Mouse (Mus musculus) T-helper 17 cell (primary cell): ENCODE measurements at regions not wholly inside any gene's neighbourhood (a gene's known extent, or its start where the extent isn't known, plus 50 kb on each side); places are given as distances from the start of the nearest gene placed in this dataset.
"Not testable (repeated sequence)": the region's sequence is repeated elsewhere in the genome, so short reads cannot be mapped to it uniquely, and the experiment has no call there.

ENCODE experiments used
- in situ Hi-C, 2 experiments: fragments of 300-600 bp; cut with MboI, MseI; formaldehyde crosslinking; loops; 1 replicate in 1 of 2; 2 replicates in 1 of 2; pipeline ENCODE4 v1.15.1; 2025; ENCODE audit warnings: high pct_unique_total_duplicates in 2 of 2

DNA sequence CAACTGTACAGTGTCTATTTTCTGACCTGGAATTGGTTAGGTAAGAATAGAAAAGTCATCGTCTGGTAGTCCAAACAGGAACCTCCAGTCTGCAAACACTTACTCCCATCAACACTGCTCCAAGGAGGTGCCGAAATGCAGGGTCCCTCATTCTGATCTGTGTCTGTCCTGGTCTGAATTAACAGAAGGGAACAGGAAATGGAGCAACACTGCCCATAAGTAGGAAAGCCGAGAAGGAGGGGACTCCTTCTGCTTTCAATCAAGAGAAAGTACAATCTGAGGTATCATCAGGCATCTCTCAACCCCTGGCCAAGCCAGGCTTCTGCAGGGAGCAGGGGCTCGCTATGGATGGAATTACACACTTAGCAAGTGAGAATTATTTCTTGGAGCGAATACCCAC lies 562.4 kb upstream of the 2610301B20Rik start:
- in situ Hi-C loops = no loop called here

DNA sequence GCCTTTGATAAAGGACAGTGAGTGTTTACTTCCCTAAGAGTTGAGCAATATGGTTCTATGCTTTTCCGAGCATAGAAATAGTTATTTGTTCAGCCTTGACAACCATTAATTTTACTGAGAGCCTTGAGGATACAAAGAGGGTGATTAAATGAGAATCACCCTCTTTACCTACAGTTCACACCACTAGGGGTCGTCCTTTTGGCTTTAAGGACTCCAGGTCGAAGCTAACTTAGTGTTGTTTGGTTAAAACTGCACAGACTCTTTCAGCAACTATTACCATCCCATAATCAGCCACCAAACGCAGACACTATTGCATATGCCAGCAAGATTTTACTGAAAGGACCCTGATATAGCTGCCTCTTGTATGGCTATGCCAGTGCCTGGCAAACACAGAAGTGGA lies 559.2 kb upstream of the 2610301B20Rik start:
- in situ Hi-C loops = no loop called here

DNA sequence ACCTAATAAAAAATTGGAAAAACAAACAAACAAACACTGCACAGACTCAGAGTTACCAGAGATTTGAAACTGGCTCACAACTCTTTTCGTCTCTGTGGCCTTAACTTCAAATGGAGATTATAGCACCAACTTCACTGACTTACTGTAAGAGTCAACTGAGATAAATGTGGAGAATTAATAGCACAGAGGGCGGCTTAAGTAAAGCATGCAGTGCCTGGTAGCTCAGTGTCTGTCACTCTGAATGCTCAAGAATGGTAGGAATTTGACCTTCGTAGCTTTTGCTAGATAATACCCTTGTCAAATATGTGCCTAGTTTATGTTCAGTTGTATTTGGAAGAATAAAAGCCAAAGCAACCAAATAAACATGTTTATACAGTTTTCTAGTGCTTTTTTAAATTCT lies 558.4 kb upstream of the 2610301B20Rik start:
- in situ Hi-C loops = no loop called here

DNA sequence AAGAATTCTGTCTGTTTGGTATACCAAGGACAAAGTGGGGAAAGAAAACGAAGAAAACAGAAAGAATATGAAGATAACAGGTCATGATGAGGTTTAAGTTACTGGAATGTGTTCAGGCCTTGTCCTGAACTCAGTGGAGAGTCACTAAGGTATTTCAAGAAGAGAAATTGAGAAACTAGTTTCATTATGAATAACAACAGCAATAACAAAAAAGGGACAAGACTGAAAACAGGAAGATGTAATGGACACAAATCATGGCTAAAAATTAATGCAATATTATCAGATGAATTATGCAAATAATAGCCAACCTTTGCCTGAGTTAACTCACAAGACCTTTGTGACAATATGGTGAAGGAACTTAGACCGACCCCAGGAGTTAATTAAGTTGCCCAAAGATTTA lies 530.2 kb upstream of the 2610301B20Rik start:
- in situ Hi-C loops = no loop called here

DNA sequence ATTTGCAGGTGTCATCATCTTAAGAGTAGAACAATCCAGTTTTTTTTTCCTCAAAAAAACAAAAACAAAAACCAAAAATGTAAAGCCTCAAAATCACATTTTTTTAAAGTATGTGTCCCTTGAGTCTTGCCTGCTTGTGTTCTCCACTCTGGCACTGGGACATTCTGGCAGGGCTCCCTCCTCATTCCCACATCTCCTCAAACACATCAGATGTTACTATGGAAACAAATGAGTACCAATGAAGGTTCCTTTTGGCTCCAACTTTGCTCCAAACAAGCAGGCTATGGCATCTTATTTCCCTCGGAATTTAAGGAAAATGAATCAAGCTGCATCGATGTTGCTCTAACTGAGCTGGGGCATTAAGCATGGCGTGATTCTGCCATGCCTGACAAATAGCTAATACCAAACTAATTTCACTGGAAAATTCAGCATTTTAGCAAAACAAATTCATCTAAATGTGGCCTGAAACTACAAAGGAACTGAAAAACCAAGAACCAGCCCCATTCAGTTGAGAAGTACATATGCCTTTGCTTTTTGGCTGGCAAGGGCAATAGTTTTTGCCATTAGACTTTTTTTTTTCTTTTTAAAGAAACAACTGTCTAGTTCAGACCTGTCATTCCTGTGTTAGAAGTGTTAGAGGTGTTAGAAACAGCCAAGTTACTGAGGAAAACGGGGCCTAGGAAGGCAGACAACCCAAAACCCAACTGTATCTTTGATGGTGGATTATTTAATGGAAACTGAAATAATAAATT lies 522.2 kb upstream of the 2610301B20Rik start:
- in situ Hi-C loops = loop anchor here in 1 of 2 experiments (10.0 kb wide), 1 partner anchor 593 kb away; no protein-coding TSS in a partner anchor

DNA sequence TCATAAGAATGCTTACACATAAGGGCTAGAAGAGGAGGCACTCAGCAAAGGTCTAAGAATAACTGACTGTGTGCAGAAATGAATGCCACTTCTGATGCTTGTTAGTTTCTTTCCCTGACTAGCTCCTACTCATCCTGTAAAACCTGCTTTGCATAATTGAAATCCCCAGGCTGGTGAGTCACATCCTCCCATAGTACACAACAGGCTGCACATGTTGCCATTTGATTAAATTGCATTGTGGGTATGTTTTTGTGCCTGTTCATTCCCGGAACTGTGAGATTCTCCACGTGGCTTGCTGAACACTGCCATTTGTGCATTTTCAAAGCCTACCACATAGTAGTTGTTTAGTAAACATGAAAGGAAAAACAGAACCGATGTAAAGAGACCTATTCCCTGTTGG lies 516.7 kb upstream of the 2610301B20Rik start:
- in situ Hi-C loops = loop anchor here in 1 of 2 experiments (10.0 kb wide), 1 partner anchor 587 kb away; no protein-coding TSS in a partner anchor

DNA sequence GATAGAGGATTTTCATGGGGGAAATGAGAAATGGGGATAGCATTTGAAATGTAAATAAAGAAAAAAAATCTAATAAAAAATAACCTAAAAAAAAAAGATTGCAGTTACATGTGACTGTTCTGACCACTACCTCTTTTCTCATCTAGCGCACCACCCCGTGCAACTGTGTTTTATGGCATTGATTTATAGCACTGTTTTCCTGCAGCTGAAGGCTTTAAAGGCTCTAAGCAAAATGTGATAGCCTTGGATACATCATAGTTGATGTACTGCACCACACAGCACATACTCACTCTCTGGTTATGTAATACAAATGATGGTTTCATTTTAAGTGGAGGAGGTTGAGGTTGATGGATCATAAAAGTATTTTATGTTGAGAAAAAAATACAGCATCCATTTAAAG lies 484.5 kb upstream of the 2610301B20Rik start:
- in situ Hi-C loops = no loop called here

DNA sequence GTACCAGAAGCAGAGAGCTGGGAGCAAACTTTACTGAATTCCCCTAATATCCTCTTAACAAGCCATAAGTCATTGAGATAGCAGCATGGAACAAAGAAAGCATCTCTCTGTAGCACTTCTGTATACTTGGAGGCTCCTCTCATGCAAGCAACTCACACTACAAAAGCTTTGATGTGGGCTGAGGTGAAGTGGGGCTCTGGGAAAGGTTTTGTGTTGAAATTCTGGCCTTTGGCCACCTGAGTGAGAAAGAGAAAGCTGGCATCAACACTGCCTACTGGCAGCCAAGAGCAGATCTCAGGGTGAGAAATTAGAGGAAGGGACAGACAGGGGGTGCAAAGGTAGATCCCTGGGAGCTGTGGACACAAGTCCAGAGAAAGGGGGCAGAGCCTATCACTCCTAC lies 477.0 kb upstream of the 2610301B20Rik start:
- in situ Hi-C loops = no loop called here

DNA sequence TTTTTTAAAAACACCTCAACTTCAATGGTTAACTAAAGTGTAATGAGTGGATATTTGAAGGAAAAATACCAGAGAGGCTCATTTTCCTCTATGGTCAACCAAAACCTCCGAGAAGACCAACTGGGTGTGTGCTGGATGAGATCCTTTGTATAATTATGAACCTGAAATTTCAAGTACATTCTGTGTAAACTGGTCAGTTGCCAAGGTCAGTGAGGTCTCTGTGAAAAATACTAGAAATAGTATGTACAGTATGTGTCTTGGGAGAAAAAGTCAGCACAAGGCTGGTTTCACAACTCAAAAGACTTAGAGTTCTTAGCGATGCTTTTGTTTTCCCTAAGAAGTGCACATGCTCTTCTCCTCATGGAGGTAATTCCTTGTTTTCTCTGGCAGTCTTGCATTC lies 476.2 kb upstream of the 2610301B20Rik start:
- in situ Hi-C loops = no loop called here

DNA sequence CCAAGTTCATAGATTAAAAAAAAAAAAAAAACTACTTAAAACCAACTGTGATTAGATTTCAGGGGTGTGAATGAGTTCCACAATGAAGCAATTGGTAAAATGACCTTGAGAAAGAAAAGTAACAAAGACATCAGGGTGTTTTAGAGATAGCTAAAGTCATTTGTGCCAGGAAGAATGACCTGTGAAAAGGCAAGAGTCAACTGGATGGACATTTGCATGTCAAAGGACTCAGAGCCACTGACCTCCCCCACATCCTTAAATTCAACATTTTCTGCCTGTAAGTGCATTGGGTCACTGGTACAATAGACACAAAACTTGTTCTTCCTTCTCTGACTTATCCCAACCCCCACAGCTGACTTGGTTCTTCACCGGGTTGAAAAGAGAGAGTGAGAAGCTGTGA lies 474.6 kb upstream of the 2610301B20Rik start:
- in situ Hi-C loops = no loop called here

DNA sequence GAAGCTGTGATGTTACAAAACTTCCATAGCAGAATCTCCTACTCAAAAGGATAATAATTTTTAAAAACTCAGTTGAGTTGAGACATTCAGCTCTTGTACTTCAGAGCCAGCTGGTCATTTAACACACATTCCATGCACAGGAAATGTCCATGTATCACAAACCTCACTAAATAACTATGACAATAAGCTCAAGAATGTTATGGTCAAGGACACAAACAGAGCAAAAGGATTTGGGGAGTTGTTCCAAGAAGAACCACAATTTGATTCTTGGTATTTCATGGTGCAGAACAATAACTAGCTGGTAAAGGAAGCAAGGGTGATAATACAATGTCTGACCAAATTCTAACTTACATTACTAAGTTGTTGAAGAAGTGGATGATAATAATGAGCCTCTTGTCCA lies 471.4 kb upstream of the 2610301B20Rik start:
- in situ Hi-C loops = no loop called here

DNA sequence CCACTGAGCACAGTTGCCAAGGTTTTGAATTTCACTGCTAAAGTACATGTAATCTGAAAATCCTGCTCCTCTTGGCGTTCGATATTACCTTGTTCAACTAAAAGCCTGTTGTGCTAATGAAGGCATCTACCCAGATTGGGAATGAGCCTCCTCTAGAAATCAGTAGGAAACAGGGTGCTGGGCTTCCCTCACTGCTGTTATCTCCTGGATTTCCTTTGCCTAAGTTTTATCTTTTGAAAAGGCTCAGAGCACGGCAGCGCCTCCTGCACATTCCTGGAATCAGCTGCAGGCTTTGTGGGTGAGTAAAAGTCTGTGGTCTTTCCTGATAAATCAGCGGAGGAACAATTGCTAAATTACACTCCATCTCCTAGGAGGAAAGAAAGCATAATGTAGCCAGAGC lies 469.9 kb upstream of the 2610301B20Rik start:
- in situ Hi-C loops = no loop called here

DNA sequence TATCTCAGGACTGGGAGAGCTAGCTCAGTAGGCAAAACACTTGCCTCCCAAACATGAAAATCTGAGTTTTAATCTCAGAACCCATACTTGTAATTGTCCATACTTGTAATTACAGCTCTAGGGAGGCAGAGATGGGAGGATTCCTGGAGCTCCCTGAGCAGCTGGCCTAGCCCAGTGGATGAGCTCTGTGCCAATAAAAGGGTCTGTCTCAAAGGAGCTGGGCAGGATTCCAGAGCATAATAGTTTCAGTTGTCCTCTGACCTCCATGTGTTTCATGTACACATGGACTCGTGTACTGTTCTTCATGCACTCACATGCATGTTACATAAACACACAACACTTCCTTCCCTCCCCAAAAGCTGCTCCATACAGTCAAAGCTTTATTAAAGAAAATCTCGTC lies 469.2 kb upstream of the 2610301B20Rik start:
- in situ Hi-C loops = no loop called here

DNA sequence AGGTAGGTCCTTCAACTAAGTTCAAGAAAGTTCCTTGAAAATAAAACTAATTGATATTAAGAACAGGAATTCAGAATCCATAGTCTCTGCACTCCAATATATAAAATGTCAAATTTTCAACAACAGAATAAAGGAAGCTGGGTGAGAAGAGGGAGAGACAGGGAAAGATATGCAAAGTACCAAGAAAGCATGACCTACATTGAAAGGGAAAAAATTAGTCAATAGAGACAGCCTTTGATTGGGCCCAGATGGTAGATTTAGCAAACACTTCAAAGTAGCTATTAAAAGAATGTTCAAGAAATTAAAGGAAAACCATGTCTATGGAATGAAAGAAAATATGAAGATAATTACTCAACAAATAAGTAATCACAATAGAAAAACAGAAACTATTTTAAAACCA lies 460.0 kb upstream of the 2610301B20Rik start:
- in situ Hi-C loops = no loop called here

DNA sequence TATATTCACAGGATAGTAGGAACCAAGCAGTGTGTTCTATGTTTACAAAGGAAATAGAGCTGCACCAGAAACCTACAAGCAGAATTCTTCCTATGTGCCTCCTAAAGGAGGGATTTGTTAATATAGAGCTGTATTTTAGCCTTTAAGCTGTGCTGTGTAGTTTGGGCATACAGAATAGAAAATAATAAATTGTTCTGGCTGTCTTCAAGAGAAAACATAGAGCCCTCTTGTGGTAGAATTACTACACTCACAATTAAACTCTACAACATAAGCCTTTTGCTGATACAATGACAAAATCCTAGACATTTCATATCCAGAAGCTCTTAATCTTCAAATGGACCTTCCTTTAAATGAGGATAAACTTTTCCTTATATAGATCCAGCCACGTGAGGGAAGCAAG lies 452.9 kb upstream of the 2610301B20Rik start:
- in situ Hi-C loops = no loop called here

DNA sequence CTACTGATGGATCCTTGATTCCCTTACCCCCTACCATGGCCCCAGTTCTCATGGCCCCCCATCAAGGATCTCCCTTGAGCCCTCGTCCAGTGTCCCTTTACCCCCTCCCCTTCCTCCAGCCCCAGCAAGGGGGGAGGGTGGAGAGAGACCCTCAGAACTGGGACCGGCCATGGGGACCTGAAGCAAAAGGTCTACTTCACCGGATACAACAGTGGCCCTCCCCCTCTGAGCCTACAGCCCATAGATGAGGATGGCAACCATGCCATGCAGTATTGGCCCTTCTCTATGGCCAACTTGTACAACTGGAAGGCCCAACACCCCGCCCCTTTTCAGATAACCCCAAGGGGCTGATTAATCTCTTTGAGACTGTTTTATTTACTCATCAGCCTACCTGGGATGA lies 439.9 kb upstream of the 2610301B20Rik start:
- in situ Hi-C loops = no loop called here

DNA sequence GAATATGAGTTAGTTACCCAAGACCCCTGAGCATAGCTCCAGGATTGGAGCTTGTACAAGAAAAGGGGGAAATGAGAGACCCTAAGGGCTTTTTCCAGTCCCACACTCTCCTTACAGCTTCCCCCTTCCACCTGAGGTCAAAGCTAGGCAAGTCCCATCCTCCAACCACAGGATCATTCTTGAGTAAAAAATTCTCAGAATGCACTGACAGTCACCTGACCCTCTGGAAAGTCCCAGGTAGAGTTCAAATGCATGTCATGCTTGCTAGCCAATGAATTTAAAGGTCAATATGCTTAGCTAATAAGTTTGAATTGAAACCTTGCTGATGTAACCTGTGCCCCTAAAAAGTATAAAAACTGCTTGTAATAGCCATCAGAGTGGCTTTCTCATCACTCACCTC lies 434.4 kb upstream of the 2610301B20Rik start:
- in situ Hi-C loops = not testable (repeated sequence)

DNA sequence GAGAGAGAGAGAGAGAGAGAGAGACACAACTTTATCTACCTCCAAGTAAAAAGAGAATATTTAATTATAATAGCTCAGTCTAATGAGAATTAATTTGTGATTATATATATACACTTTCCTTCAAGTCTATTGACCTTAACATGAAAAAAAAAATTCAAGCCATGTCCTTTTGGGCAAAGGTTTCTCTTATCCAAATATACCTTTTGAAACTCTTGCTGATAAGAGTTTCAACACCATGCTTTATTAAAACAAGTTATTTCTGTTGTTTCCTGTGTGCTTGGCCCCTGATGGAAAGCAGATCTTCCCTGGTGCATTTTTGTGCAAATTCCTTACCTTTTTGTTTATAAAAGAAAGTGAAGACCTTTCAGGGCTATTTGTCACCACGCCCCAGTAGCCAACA lies 414.7 kb upstream of the 2610301B20Rik start:
- in situ Hi-C loops = no loop called here

DNA sequence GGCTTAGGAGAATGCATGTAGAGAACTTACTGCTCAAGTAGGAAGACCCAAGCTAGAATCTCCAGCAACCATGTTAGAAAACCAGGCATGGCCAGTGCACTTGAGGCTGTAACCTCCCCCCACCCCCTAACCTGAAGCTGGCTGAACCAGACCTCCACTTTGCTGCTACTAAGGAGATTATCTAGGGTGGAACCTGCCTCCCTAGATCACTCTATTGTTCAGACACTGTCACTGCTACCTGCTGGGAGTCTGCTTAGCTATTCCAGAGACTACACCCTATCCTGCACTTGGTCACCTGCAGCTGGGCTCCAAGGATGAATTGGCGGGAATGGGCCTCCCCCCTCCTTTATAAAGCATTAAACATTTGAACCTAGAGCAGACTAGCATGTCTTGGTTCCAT lies 393.4 kb upstream of the 2610301B20Rik start:
- in situ Hi-C loops = no loop called here

DNA sequence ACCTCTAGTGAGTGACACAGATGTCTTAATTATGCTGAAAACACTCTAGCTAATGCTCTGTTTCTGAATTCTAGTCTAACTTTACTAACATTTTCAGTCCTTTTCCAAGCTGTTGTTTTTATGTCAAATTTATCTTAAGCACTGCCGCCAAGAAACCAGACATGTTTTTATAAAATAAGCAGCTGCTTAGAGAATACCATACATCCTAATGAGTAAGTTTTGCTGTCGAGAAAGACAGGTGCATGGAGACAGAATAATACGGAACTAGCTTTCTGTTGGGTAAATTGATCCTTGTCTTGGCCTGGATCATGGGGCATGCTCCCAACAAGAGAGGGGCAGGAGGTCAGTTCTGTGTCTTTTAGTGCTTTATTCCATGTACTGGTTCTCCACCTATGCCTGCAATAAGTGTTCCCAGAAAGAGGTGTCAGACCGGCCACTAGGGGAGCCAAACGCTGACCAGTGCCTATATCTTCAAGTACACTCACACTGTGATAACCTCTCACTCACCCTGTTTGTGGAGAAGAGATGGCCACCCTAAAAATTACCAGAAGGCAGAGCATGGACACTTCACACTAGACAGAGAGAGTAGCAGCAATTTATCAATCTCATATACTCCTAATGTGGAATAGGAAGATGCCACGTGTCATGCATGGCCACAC lies 366.0 kb upstream of the 2610301B20Rik start:
- in situ Hi-C loops = loop anchor here in 1 of 2 experiments (10.0 kb wide), 1 partner anchor 1943 kb away; no protein-coding TSS in a partner anchor

DNA sequence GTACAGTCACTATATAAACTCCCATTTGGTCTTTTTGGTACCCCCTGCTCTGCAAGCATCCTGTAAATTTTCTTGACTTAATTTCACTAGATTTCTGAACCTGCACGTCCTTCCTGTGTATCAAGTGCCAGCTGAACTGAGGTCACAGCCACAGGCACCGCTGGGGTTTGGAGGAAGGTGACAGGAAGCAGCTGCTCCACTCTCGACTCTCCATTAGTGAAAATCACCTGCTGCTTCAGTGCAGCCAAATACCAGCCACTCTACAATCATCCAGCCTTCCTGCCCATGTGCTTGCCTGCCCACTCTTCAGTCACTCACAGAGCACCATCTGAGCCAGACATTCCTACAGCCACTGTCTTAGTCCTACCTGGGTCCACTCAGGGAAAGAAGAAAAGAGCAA lies 364.3 kb upstream of the 2610301B20Rik start:
- in situ Hi-C loops = no loop called here

DNA sequence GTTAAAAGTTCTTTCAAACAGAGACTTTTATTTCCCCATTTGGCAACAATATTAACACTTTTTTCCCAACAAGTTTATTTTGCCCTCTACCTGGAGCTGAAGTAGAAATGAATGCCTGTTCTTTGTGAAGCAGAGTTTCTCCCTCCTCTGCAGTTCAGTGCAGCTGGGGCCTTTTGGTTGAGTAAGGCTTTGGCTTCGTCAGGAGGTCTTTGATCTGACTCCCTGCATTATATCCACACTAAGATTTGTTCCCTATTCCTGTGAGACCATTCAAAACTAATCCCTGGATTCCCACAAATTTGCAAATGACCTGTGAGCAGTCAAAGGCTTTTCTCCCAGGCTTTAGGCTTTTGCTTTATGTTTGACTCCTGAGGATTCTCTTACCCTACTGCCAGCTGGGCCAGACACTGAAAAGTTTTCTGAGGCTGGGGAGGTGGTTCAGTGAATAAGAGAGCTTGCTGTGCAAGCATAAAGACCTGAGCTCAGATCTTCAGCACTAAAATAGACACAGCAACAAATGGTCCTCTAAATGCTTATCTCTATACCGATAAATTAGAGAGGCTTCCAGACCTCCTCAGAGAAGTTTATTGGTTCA lies 323.5 kb upstream of the 2610301B20Rik start:
- in situ Hi-C loops = no loop called here

DNA sequence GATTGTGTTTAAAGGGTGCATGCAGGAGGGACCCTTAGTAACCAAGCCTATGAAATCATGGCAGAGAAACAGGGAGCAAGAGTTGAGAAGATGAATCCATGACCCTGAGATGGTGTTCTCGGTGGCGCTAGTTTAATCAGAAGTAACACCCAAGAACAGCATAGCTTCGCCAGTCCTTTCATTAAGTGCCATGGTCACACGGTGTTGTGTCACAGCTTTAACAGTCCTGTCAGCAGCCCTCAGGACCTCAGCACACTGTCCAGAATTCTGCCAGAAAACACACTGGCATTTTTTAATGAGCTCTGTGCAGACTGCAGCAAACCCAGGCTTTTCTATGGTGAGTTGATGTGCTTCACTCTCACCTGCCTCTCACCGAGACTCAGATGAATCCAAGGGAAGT lies 320.6 kb upstream of the 2610301B20Rik start:
- in situ Hi-C loops = no loop called here
